Mouse (Mus musculus): ENCODE results near the gene Smim11. TPM values are rescaled to one million over a fixed set of nuclear protein-coding genes. Genes with fewer than 3 reads are reported as not detected.
A peak's percentile ranks its signal among the peaks of the same experiment; 100 is the strongest.

The Smim11 gene
- polyA plus RNA-seq, 1 experiment: 32.6 TPM

- DNase-seq (ENCODE audit: low read depth): peak; percentile 38
- no peak for TF ChIP-seq POLR2A (IDR thresholded peaks at IDR 0.05; ENCODE audit: borderline replicate concordance, extremely low read depth, insufficient read depth, insufficient read length, poor library complexity, severe bottlenecking)
- no peak for TF ChIP-seq CTCF (IDR thresholded peaks at IDR 0.05; ENCODE audit: borderline replicate concordance, extremely low read depth, insufficient read depth, insufficient read length)
These were observed 47.9 kb downstream of the Smim11 start for GRCm38 (mm10) chr16:92348941-92349340.

- DNase-seq (ENCODE audit: low read depth): no peak
- TF ChIP-seq POLR2A (IDR thresholded peaks at IDR 0.05; ENCODE audit: borderline replicate concordance, extremely low read depth, insufficient read depth, insufficient read length, poor library complexity, severe bottlenecking): no peak
- TF ChIP-seq CTCF (IDR thresholded peaks at IDR 0.05; ENCODE audit: borderline replicate concordance, extremely low read depth, insufficient read depth, insufficient read length): no peak
These were observed 52.2 kb downstream of the Smim11 start for GRCm38 (mm10) chr16:92353295-92353694.

GRCm38 (mm10) chr16:92353897-92354296, 52.8 kb downstream of the Smim11 start:
- no peak for TF ChIP-seq CTCF (IDR thresholded peaks at IDR 0.05; ENCODE audit: borderline replicate concordance, extremely low read depth, insufficient read depth, insufficient read length)
- no peak for TF ChIP-seq POLR2A (IDR thresholded peaks at IDR 0.05; ENCODE audit: borderline replicate concordance, extremely low read depth, insufficient read depth, insufficient read length, poor library complexity, severe bottlenecking)
- no peak for DNase-seq (ENCODE audit: low read depth)

- TF ChIP-seq CTCF (IDR thresholded peaks at IDR 0.05; ENCODE audit: borderline replicate concordance, extremely low read depth, insufficient read depth, insufficient read length): no peak
- no peak for TF ChIP-seq POLR2A (IDR thresholded peaks at IDR 0.05; ENCODE audit: borderline replicate concordance, extremely low read depth, insufficient read depth, insufficient read length, poor library complexity, severe bottlenecking)
- DNase-seq (ENCODE audit: low read depth): no peak
These were observed 54.3 kb downstream of the Smim11 start for GRCm38 (mm10) chr16:92355366-92355765.

GRCm38 (mm10) chr16:92355982-92356381, 54.9 kb downstream of the Smim11 start:
- no peak for TF ChIP-seq CTCF (IDR thresholded peaks at IDR 0.05; ENCODE audit: borderline replicate concordance, extremely low read depth, insufficient read depth, insufficient read length)
- no peak for TF ChIP-seq POLR2A (IDR thresholded peaks at IDR 0.05; ENCODE audit: borderline replicate concordance, extremely low read depth, insufficient read depth, insufficient read length, poor library complexity, severe bottlenecking)
- DNase-seq (ENCODE audit: low read depth): no peak

- TF ChIP-seq CTCF (IDR thresholded peaks at IDR 0.05; ENCODE audit: borderline replicate concordance, extremely low read depth, insufficient read depth, insufficient read length): no peak
- no peak for TF ChIP-seq POLR2A (IDR thresholded peaks at IDR 0.05; ENCODE audit: borderline replicate concordance, extremely low read depth, insufficient read depth, insufficient read length, poor library complexity, severe bottlenecking)
- no peak for DNase-seq (ENCODE audit: low read depth)
These were observed 55.9 kb downstream of the Smim11 start for GRCm38 (mm10) chr16:92357023-92357422.

- DNase-seq (ENCODE audit: low read depth): peak; percentile 38
- TF ChIP-seq CTCF (IDR thresholded peaks at IDR 0.05; ENCODE audit: borderline replicate concordance, extremely low read depth, insufficient read depth, insufficient read length) (no peak), POLR2A (IDR thresholded peaks at IDR 0.05; ENCODE audit: borderline replicate concordance, extremely low read depth, insufficient read depth, insufficient read length, poor library complexity, severe bottlenecking) (no peak)
These were observed 56.5 kb downstream of the Smim11 start for GRCm38 (mm10) chr16:92357566-92357965.

- TF ChIP-seq POLR2A (IDR thresholded peaks at IDR 0.05; ENCODE audit: borderline replicate concordance, extremely low read depth, insufficient read depth, insufficient read length, poor library complexity, severe bottlenecking) (no peak), CTCF (IDR thresholded peaks at IDR 0.05; ENCODE audit: borderline replicate concordance, extremely low read depth, insufficient read depth, insufficient read length) (no peak)
- DNase-seq (ENCODE audit: low read depth): no peak
These were observed 57.6 kb downstream of the Smim11 start for GRCm38 (mm10) chr16:92358734-92359133.

GRCm38 (mm10) chr16:92359229-92359628, 58.1 kb downstream of the Smim11 start, which contains the start of gene Kcne1:
Kcne1 (minus strand) TSS chr16:92359468.
- DNase-seq (ENCODE audit: low read depth): no peak
- TF ChIP-seq POLR2A (IDR thresholded peaks at IDR 0.05; ENCODE audit: borderline replicate concordance, extremely low read depth, insufficient read depth, insufficient read length, poor library complexity, severe bottlenecking) (no peak), CTCF (IDR thresholded peaks at IDR 0.05; ENCODE audit: borderline replicate concordance, extremely low read depth, insufficient read depth, insufficient read length) (no peak)

- no peak for TF ChIP-seq CTCF (IDR thresholded peaks at IDR 0.05; ENCODE audit: borderline replicate concordance, extremely low read depth, insufficient read depth, insufficient read length)
- TF ChIP-seq POLR2A (IDR thresholded peaks at IDR 0.05; ENCODE audit: borderline replicate concordance, extremely low read depth, insufficient read depth, insufficient read length, poor library complexity, severe bottlenecking): no peak
- DNase-seq (ENCODE audit: low read depth): no peak
These were observed 59.6 kb downstream of the Smim11 start for GRCm38 (mm10) chr16:92360711-92361110.

Other genes with a start within 250 kb of the Smim11 start
- gene Mrps6, start 243.0 kb upstream of the Smim11 start, polyA plus RNA-seq (2012; rRNA removed): 87.8 and 96.8 TPM in 2 replicates
- gene Gm49711, start 243.0 kb upstream of the Smim11 start, polyA plus RNA-seq (2012; rRNA removed): 0.55 and 0.57 TPM in 2 replicates
- gene Slc5a3, start 243.0 kb upstream of the Smim11 start, polyA plus RNA-seq (2012; rRNA removed): 5.7 and 12.8 TPM in 2 replicates
- 12.4 and 25.3 TPM in 2 replicates for gene Kcne2, start 8.9 kb upstream of the Smim11 start, polyA plus RNA-seq (2012; rRNA removed)
- 0.08 and 0.25 TPM in 2 replicates for gene Fam243, start 20.2 kb downstream of the Smim11 start, polyA plus RNA-seq (2012; rRNA removed)
- gene Kcne1, start 58.2 kb downstream of the Smim11 start, polyA plus RNA-seq (2012; rRNA removed): 0.05 and 0.33 TPM in 2 replicates
- gene Rcan1, start 169.6 kb downstream of the Smim11 start, polyA plus RNA-seq (2012; rRNA removed): 47.7 and 64.6 TPM in 2 replicates
- gene Clic6, start 184.4 kb downstream of the Smim11 start, polyA plus RNA-seq (2012; rRNA removed): 6.1 and 14.3 TPM in 2 replicates